Mouse (Mus musculus) T-helper 17 cell (primary cell): ENCODE results near the gene Tomm40.

Source experiments
- in situ Hi-C, 2 experiments: fragments of 300-600 bp; cut with MboI, MseI; formaldehyde crosslinking; loops; 1 replicate in 1 of 2; 2 replicates in 1 of 2; pipeline ENCODE4 v1.15.1; 2025; ENCODE audit warnings: high pct_unique_total_duplicates in 2 of 2

The Tomm40 gene

GRCm38 (mm10) chr7:19712414-19712813 lies 2.8 kb downstream of the Tomm40 start:
- in situ Hi-C loops = loop anchor here in 1 of 2 experiments (5.0 kb wide), 1 partner anchor 45 kb away; the partner anchor contains the start of gene Clptm1

- in situ Hi-C loops = loop anchor here in 1 of 2 experiments (5.0 kb wide), 1 partner anchor 43 kb away; the partner anchor contains the start of gene Clptm1
Measured at GRCm38 (mm10) chr7:19710650-19711049, 4.6 kb downstream of the Tomm40 start.

GRCm38 (mm10) chr7:19705271-19705670 lies 10.0 kb downstream of the Tomm40 start:
- in situ Hi-C loops = no loop called here

- in situ Hi-C loops = no loop called here
Measured at GRCm38 (mm10) chr7:19704475-19704874, 10.8 kb downstream of the Tomm40 start.

- in situ Hi-C loops = no loop called here
Measured at GRCm38 (mm10) chr7:19702859-19703555, 12.2 kb downstream of the Tomm40 start.

- in situ Hi-C loops = no loop called here
Measured at GRCm38 (mm10) chr7:19701069-19701761, 14.0 kb downstream of the Tomm40 start.

GRCm38 (mm10) chr7:19700299-19701068 lies 14.8 kb downstream of the Tomm40 start:
- in situ Hi-C loops = no loop called here

GRCm38 (mm10) chr7:19699827-19700148 lies 15.4 kb downstream of the Tomm40 start:
- in situ Hi-C loops = no loop called here

- in situ Hi-C loops = no loop called here
Measured at GRCm38 (mm10) chr7:19698907-19699826, 16.1 kb downstream of the Tomm40 start, which contains the start of gene Apoe. Gene Apoe (minus strand): TSS chr7:19699188.

GRCm38 (mm10) chr7:19697949-19698906 lies 17.0 kb downstream of the Tomm40 start:
- in situ Hi-C loops = no loop called here

- in situ Hi-C loops = no loop called here
Measured at GRCm38 (mm10) chr7:19696336-19696873, 18.8 kb downstream of the Tomm40 start.

GRCm38 (mm10) chr7:19695881-19696280 lies 19.4 kb downstream of the Tomm40 start:
- in situ Hi-C loops = no loop called here

GRCm38 (mm10) chr7:19695213-19695594 lies 20.0 kb downstream of the Tomm40 start:
- in situ Hi-C loops = no loop called here

- in situ Hi-C loops = no loop called here
Measured at GRCm38 (mm10) chr7:19694336-19695212, 20.7 kb downstream of the Tomm40 start.

- in situ Hi-C loops = no loop called here
Measured at GRCm38 (mm10) chr7:19693421-19693820, 21.8 kb downstream of the Tomm40 start.

GRCm38 (mm10) chr7:19691873-19692865 lies 23.1 kb downstream of the Tomm40 start, which contains the start of gene Apoc1:
Gene Apoc1 (minus strand): TSS chr7:19692660.
- in situ Hi-C loops = no loop called here

- in situ Hi-C loops = no loop called here
Measured at GRCm38 (mm10) chr7:19691434-19691833, 23.8 kb downstream of the Tomm40 start.
